Mouse (Mus musculus): ENCODE data around the gene Rpl38.
A peak's percentile ranks its signal among the peaks of the same experiment; 100 is the strongest.
"Not testable (repeated sequence)": the region's sequence is repeated elsewhere in the genome, so short reads cannot be mapped to it uniquely, and the experiment has no call there.

The Rpl38 gene

GRCm38 (mm10) chr11:114657737-114658136 lies 10.6 kb upstream of the Rpl38 start:
- peak in 1 of 2 experiments; percentile 67 for DNase-seq

- no peak for DNase-seq
These were observed 6.2 kb upstream of the Rpl38 start for GRCm38 (mm10) chr11:114662161-114662560.

GRCm38 (mm10) chr11:114662746-114663362 lies 5.5 kb upstream of the Rpl38 start:
- DNase-seq = peak; percentile 34 to 66

GRCm38 (mm10) chr11:114664164-114664563 lies 4.2 kb upstream of the Rpl38 start:
- no peak for DNase-seq

- DNase-seq = no peak
These were observed 2.9 kb upstream of the Rpl38 start for GRCm38 (mm10) chr11:114665463-114665862.

GRCm38 (mm10) chr11:114666786-114667185 lies 1.5 kb upstream of the Rpl38 start:
- no peak for DNase-seq

- DNase-seq = no peak
These were observed 940 bp upstream of the Rpl38 start for GRCm38 (mm10) chr11:114667236-114667931.

- DNase-seq = peak in 1 of 2 experiments; percentile 36
These were observed 415 bp upstream of the Rpl38 start for GRCm38 (mm10) chr11:114667932-114668285.

GRCm38 (mm10) chr11:114668741-114669623 lies 658 bp downstream of the Rpl38 start:
- DNase-seq = peak; percentile 49 to 70

GRCm38 (mm10) chr11:114669651-114670168 lies 1.4 kb downstream of the Rpl38 start:
- peak in 1 of 2 experiments; percentile 20 for DNase-seq

GRCm38 (mm10) chr11:114671147-114671546 lies 2.8 kb downstream of the Rpl38 start:
- no peak for DNase-seq

- peak in 1 of 2 experiments; percentile 53 for DNase-seq
These were observed 4.7 kb downstream of the Rpl38 start for GRCm38 (mm10) chr11:114672794-114673718.

- no peak for DNase-seq
These were observed 5.4 kb downstream of the Rpl38 start for GRCm38 (mm10) chr11:114673719-114674050.

GRCm38 (mm10) chr11:114674180-114674579 lies 5.9 kb downstream of the Rpl38 start:
- no peak for DNase-seq

- not testable (repeated sequence) for DNase-seq
These were observed 6.5 kb downstream of the Rpl38 start for GRCm38 (mm10) chr11:114674796-114675195.

- peak; percentile 68 to 78 for DNase-seq
These were observed 7.1 kb downstream of the Rpl38 start, which contains the start of gene Ttyh2 for GRCm38 (mm10) chr11:114675341-114675825. TSS of gene Ttyh2 (plus strand) at chr11:114675431.

- DNase-seq = peak in 1 of 2 experiments; percentile 41
These were observed 7.6 kb downstream of the Rpl38 start for GRCm38 (mm10) chr11:114675826-114676401.

- no peak for DNase-seq
These were observed 8.1 kb downstream of the Rpl38 start for GRCm38 (mm10) chr11:114676431-114676830.

GRCm38 (mm10) chr11:114676896-114677530 lies 8.7 kb downstream of the Rpl38 start:
- no peak for DNase-seq

GRCm38 (mm10) chr11:114679582-114679981 lies 11.3 kb downstream of the Rpl38 start:
- no peak for DNase-seq

- no peak for DNase-seq
These were observed 12.0 kb downstream of the Rpl38 start for GRCm38 (mm10) chr11:114680291-114680690.
